Mouse (Mus musculus) B cell, adult 67 days (primary cell): Measurements from ENCODE around the gene Gp1ba. TPM values are rescaled to one million over a fixed set of nuclear protein-coding genes. Genes with fewer than 3 reads are reported as not detected.

Experiments
- total RNA-seq, 2 experiments: library from RNA; stranded (reverse); gene quantifications; 4 replicates each; pipeline ENCODE4 v1.2.4; 2023

Gp1ba gene
- not detected for total RNA-seq

DNA sequence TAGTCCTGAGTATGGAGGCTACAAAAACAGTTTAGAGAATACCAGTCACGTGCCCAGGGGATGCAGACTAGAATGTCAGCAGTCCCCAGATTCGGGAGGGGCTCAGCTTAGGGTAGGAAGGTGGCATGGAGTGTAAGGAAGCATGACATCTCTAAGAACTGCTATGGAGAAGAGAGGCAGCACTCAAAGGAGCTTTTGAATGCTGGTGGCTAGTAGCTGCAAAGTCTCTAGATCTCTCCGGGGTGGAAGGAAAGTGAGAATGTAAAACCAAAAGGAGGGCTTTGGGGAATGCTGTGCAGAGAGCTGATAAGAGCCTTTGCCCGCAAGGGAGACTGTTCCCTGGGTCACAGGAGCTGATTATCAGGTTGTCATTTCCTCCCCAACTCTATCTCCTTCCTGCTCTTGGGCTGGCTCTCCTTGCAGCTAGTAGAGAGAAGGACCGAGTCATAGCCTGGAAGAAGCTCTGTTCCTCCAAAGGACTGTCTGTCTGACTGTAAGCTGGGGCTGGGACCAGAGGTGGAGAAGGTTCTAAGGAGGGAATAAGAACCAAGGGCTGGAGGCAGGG, at the start of gene Gp1ba:
Gene Gp1ba, plus strand, starts transcription at position 409 of the 565 bp plus-strand sequence.

DNA sequence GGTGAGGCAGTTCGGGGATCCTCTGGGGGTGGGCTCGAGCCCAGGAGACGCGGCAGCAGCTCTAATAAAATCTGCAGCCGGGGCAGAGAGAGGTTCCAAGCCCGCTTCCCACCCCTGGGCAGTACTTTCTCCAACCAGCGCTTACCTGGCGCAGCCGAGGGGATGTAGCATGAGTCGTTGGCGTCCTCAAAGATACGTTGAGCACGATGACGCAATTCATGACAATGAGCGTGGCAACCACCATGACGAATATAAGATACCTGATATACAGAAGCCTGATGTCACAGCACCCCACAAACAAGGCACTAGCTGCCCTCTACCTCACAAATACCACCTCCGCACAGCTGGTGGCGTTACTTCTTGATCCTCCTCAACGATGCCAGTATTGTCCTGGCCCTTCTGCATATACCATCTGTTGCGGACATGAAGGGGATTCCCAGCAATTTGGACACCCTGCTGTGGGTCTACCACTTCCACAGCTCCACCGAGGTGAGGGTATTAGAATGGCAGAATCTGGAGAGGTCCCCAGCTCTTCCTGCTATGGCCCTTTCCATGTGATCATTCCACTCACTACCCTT, 23.3 kb upstream of the Gp1ba start, which contains the start of gene 4930544D05Rik:
Gene 4930544D05Rik, plus strand, starts transcription at position 333 of the 578 bp plus-strand sequence.

DNA sequence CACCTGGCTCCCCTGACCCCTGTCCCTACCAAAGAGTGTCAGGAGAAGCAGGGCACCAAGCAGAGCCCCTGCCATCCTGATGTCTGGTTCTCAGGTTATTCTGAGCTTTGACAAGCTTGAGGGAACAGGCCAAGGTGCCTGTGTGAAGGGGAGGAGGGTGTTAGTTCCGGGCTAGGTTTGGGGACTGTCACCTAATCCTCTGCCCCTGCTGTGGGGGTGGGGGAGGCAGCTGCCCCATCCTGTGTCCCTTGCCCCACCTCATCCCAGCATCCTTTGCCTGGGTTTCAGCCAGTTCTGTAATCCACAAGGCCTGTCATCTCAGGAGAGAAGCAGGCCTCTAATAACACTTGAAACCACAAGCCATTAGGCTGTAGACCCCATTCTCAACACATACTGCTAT, 19.8 kb upstream of the Gp1ba start, which contains the start of gene Chrne:
Gene Chrne, minus strand, starts transcription at position 116 of the 400 bp plus-strand sequence.

DNA sequence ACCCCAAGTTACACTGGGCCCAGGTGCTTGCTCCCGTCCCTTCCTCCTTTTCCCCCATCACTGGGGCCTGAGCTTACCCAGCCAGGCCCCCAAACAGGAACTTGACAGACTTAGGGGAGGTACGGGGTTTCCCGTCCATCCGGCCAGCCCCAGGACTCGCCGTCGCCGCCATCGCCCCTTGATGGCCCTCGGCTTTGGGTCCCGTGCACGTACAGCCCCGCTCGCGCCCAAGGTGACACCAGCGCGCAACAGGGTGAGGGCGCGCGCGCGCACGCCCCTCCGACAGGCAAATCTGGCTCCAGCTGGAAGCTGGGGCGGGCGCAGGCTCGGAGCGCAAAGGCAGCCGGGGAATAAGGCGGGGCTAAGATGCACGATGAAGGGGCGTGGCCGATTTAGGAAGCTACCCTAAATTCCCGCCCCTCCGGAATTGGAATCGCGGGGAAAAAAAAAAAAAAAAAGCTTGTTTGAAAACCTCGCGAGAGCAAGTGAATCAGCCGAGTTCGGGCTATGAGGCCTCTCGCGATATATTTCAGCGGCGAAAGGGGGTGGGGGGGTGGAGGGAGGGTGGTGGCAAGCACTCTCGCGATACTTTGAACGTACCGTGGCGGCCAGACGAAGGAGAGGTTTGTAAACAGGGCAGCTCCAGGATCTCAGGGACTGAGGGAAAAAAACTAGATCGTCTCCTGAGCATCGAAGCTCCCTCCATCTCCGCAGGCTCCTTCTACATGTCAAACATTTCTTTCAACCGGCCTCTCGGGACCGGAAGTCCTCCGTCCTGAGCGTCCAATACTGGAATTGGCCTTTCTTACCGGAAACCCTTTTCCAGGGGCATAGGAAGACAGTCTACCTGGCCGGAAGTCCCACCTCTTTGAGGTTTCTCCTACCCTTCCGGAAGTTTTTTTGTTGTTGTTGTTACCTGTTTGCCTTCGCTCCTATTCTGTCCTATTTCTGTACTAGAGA, 8.0 kb downstream of the Gp1ba start, which contains the start of the genes Rnf167 and Slc25a11:
Gene Rnf167, plus strand, starts transcription at position 545 of the 960 bp plus-strand sequence.
Gene Slc25a11, minus strand, starts transcription at position 789 of the 960 bp plus-strand sequence.

DNA sequence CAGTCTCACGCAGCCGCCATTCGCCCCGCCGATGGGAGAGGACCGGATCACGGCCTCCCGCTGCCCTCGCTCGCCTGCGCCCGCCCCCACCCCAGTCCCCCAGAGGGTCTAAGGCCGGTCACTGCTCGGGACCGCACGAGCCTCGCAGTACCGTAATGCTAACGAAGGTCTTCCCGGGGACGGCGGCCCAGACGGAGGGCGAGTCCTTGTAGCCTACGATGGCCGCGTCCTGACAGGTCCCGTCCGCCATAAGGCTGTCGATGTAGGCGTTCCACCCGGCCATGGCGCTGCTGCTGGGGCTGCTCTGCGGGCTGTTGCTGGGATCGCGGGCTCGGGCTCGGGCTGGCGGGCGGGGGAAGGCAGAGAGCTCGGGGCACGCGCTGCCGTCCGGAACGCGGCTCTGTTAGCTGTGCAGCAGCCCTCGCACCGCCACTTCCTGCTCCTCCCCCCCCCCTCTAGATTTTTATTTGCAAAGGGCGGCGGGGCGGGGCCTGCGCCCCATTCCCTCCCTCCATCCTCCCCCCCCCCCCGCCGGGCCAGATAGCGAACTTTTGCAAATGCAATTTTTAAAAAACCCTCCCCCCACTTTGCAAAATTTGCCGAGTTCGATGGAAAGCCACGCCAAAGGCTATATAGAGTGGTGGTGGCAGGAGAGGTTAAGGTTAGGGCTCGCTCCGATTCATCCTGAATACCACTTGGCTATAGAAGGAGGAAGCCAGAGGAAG, 15.4 kb downstream of the Gp1ba start, which contains the start of gene Pfn1:
Gene Pfn1, minus strand, starts transcription at position 447 of the 725 bp plus-strand sequence.

DNA sequence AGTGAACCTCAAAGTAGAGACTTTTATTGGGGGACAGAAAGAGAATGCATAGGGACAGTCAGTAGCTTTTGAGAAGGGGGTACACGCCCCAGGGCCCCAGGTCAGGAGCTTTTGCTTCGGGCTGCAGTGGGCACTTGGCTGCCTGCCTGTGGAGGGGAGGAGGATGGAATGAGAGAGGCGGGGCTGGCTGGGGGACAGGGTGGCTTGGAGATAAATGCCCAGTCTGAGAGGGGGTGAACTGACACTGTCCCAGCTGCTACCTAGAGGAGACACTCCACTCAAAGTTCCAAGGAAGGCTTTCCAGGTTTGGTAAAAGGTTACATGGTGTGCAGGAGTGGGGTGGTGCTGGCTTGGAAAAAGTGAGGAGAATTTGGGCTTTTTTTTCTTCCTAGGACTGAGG, 18.0 kb downstream of the Gp1ba start, which contains the start of gene Eno3:
Gene Eno3, plus strand, starts transcription at position 239 of the 400 bp plus-strand sequence.

DNA sequence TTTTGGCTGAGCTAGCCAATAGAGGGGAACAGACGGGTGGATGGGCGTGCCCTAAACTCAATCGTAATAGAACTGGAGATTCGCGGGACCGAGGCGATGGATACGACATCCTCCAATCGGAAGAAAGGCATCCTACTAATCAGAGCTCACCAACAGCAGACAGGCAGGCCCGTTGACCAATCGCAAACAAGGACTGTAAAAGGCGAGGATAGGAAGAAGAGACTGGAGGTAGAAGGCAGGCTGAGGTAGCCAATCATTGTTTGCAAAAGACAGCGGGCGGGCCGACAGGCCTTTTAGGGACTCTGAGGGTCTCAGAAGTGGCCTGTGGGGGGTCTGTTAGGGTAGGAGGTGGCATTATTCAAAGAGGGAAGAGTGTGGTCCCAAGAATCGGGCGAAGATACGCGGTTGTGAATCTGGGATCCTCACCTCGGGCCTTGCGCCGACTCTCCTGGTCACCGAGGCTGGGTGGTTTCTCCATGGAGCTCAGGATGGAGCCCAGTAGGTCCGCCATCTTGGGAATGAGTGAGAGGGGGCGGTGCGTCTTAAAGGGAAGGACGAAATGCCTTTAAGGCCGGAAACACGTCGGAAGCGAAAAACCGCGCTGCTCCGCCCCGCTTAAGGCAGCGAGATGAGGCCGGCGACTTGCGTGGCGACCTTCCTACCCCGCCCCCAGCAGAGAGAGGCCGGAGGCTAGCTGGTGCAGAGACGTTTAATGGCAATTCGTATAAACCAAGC, 30.0 kb downstream of the Gp1ba start, which contains the start of gene Spag7:
Gene Spag7, minus strand, starts transcription at position 646 of the 735 bp plus-strand sequence.

DNA sequence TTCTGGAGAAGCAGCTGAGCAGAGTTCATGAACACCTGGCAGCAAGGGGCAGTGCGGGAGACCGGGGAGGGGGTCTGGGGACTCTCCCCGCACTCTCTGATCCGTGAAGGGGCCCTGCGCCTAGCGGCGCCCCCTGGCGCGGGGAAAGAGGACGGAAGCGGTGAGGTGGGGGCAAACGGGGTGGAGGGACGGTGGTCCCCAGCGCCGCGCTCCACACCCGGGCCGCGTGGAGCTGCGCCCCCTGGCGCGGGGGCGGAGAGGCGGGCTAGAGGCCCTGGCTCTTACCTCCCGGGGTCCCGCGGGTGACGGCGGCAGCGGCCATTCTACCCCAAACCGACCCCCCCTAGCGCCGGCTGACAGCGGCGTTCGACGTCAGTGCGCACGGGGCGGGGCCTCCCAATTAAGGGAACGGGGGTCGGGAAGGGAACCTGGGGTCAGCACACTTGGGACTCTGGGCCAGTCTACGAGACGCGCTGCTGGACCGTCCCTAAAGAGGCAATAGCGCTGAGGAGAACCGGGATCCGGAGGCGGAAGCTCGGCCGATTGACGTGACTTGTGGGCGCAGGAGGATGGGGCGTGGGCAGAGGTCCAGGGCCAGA, 48.8 kb downstream of the Gp1ba start, which contains the start of gene Camta2:
Gene Camta2, minus strand, starts transcription at position 505 of the 599 bp plus-strand sequence.

Other genes with a start within 250 kb of the Gp1ba start
- gene Pelp1, start 229.1 kb upstream of the Gp1ba start, total RNA-seq = 10 to 100 TPM; 28.5 to 29.9 TPM
- 100 to 1,000 TPM; 112 to 124 TPM for gene Arrb2, start 206.5 kb upstream of the Gp1ba start, total RNA-seq
- 10 to 100 TPM; 43.4 to 49.3 TPM for gene Med11, start 187.2 kb upstream of the Gp1ba start, total RNA-seq
- gene Zmynd15, start 179.7 kb upstream of the Gp1ba start, total RNA-seq = under 1 TPM; 0.47 to 0.90 TPM
- gene Cxcl16, start 179.1 kb upstream of the Gp1ba start, total RNA-seq = 1 to 10 TPM; 3.9 to 4.2 TPM
- gene Tm4sf5, start 133.9 kb upstream of the Gp1ba start, total RNA-seq = not detected
- not detected for gene Vmo1, start 124.5 kb upstream of the Gp1ba start, total RNA-seq
- gene Gltpd2, start 119.9 kb upstream of the Gp1ba start, total RNA-seq = not detected
- 100 to 1,000 TPM; 121 to 134 TPM for gene Psmb6, start 113.8 kb upstream of the Gp1ba start, total RNA-seq
- not detected for gene Gm40193, start 106.2 kb upstream of the Gp1ba start, total RNA-seq
- 1 to 10 TPM; 5.0 to 5.2 TPM for gene Pld2, start 99.1 kb upstream of the Gp1ba start, total RNA-seq
- 10 to 100 TPM; 81.3 to 93.7 TPM for gene Mink1, start 76.2 kb upstream of the Gp1ba start, total RNA-seq
- not detected for gene 4930544D05Rik, start 23.3 kb upstream of the Gp1ba start, total RNA-seq
- 1 to 10 TPM in 1 of 2 experiments, not detected in 1; 1.2 TPM for gene Chrne, start 19.9 kb upstream of the Gp1ba start, total RNA-seq
- gene Rnf167, start 8.1 kb downstream of the Gp1ba start, total RNA-seq = 100 to 1,000 TPM; 242 to 251 TPM
- 10 to 100 TPM; 69.1 to 77.2 TPM for gene Slc25a11, start 8.4 kb downstream of the Gp1ba start, total RNA-seq
- 1,000 to 10,000 TPM; 1,404 to 1,507 TPM for gene Pfn1, start 15.5 kb downstream of the Gp1ba start, total RNA-seq
- gene Eno3, start 18.1 kb downstream of the Gp1ba start, total RNA-seq = 10 to 100 TPM; 36.4 to 41.4 TPM
- gene Spag7, start 30.3 kb downstream of the Gp1ba start, total RNA-seq = 10 to 100 TPM; 50.3 to 51.9 TPM
- gene Camta2, start 49.0 kb downstream of the Gp1ba start, total RNA-seq = 10 to 100 TPM; 68.6 to 69.9 TPM
- gene Inca1, start 61.0 kb downstream of the Gp1ba start, total RNA-seq = 1 to 10 TPM; 2.0 to 2.2 TPM
- 10 to 100 TPM; 33.4 to 36.3 TPM for gene Kif1c, start 61.4 kb downstream of the Gp1ba start, total RNA-seq
- gene Zfp3, start 125.1 kb downstream of the Gp1ba start, total RNA-seq = 1 to 10 TPM; 1.8 to 5.4 TPM
- 10 to 100 TPM; 28.9 to 29.8 TPM for gene Scimp, start 173.5 kb downstream of the Gp1ba start, total RNA-seq
- 10 to 100 TPM; 57.1 to 57.7 TPM for gene Rabep1, start 205.7 kb downstream of the Gp1ba start, total RNA-seq